Mouse (Mus musculus) stomach, embryonic 14.5 days (tissue): ENCODE measurements around the gene Cfap97. TPM values are rescaled to one million over a fixed set of nuclear protein-coding genes. Genes with fewer than 3 reads are reported as not detected.

Experiments used
- ATAC-seq: fragments of 200-750 bp; cut with Nextera tagmentation; 2 replicates; pipeline ENCODE4 v1.8.0; 2017; ENCODE audit warnings: low read depth, moderate TSS enrichment; ENCODE audit not compliant: insufficient number of reproducible peaks, insufficient read depth, low FRiP score
- H3K27ac ChIP-seq: fragments of 300-500 bp; sonication (generic); 2 replicates; pipeline ENCODE4 v1.5.1; 2014; ENCODE audit warnings: mild to moderate bottlenecking, low read length, moderate library complexity, mixed read lengths
- H3K27me3 ChIP-seq: fragments of 300-500 bp; sonication (generic); 2 replicates; pipeline ENCODE4 v1.6.1; 2014; ENCODE audit warnings: low read length, control low read depth, mixed read lengths; ENCODE audit not compliant: control insufficient read depth, insufficient read depth
- H3K36me3 ChIP-seq: fragments of 300-500 bp; sonication (generic); 2 replicates; pipeline ENCODE4 v1.6.1; 2014; ENCODE audit warnings: mild to moderate bottlenecking, control low read depth, low read length, moderate library complexity, mixed read lengths; ENCODE audit not compliant: control insufficient read depth, insufficient read depth
- H3K4me1 ChIP-seq: fragments of 300-500 bp; sonication (generic); 2 replicates; pipeline ENCODE4 v1.6.1; 2014; ENCODE audit warnings: low read length, control low read depth, mixed read lengths; ENCODE audit not compliant: control insufficient read depth, insufficient read depth
- H3K4me2 ChIP-seq: fragments of 300-500 bp; sonication (generic); replicated peaks from 2 replicates; pipeline ENCODE4 v1.6.1; 2014; ENCODE audit warnings: low read depth, low read length, control low read depth
- H3K4me3 ChIP-seq: fragments of 300-500 bp; sonication (generic); 2 replicates; pipeline ENCODE4 v1.5.1; 2014; ENCODE audit warnings: low read depth, low read length, control low read depth
- H3K9ac ChIP-seq: fragments of 300-500 bp; sonication (generic); replicated peaks from 2 replicates; pipeline ENCODE4 v1.6.1; 2014; ENCODE audit warnings: low read depth, mild to moderate bottlenecking, control low read depth, low read length, moderate library complexity, mixed read lengths
- H3K9me3 ChIP-seq: fragments of 300-500 bp; sonication (generic); 2 replicates; pipeline ENCODE4 v1.6.1; 2016; ENCODE audit warnings: low read depth, low read length, control low read depth; ENCODE audit not compliant: control insufficient read depth
- WGBS: fragments of 180-500 bp; shearing (Covaris S2); extraction: QIAGEN DNeasy Blood & Tissue Kit; methylation state at CpG from one replicate; pipeline ENCODE4 v1.1.7; 2014; 5-methylcytosine and 5-hydroxymethylcytosine counted together
- polyA plus RNA-seq: library from polyadenylated mRNA; unstranded; fragments of >200 nt; fragmentation: Nextera tagmentation; extraction: Ambion mirVana; gene quantifications from 2 replicates; pipeline ENCODE4 v1.2.1, GENCODE M21; 2014

Cfap97 gene
- polyA plus RNA-seq, 1 experiment from 2014 or later = 25.2 TPM

DNA sequence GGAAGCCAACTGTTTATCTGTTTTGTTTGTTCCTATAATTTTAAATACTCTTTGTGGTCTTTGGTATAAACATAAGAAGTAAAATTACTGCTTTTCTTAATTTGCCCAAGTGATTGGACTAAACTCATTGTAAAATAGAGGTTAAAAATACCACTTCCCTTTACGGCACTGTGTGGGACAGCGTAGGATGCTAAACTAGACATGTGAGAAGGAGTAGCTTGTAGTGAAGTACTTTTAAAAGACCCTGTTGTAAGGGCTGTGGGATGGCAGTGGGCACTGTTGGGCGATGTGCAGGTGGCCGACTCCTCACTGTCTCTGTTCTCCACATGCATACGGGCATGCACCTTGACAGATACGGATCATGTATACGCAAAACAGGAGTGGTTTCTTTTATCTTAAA is 28.6 kb downstream of the Cfap97 start:
- 89% methylated on average over 7 of the region's 7 CpGs for WGBS
- 0 out of 2 replicates have a peak, but pooled peaks cover 11% of the 10 kb centered on the region for H3K36me3 ChIP-seq

DNA sequence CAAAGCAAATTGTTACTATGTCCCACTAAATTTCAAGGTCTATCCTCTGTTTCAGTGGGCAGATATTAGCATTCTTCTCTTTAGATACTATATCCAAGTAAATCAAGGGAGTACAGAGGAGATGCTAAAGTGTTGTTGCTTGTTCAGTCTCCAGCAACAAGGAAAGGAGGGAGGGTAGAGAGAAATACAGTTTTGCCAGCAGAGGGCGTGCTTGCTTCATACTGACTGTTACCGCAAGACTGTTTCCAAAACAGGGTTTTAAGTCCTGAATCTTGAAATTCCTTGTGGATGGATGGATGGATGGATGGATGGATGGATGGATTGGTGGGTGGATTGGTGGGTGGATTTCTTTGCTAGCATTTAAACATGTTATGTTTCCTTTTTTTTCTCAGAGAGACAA is 33.8 kb downstream of the Cfap97 start:
- no peak overlapping the region for H3K9ac ChIP-seq
- no peaks in the 10 kb centered on the region for H3K4me1 ChIP-seq
- H3K4me2 ChIP-seq = no peak overlapping the region
- H3K27ac ChIP-seq = no peak overlapping the region
- no peaks in the 10 kb centered on the region for H3K9me3 ChIP-seq
- H3K4me3 ChIP-seq = no peak overlapping the region
- 11% methylated on average over 2 of the region's 2 CpGs for WGBS
- no peak for ATAC-seq
- no peaks in the 10 kb centered on the region for H3K27me3 ChIP-seq
- H3K36me3 ChIP-seq = peaks cover 13% of the 10 kb centered on the region; the same call in 1 of the 2 replicates

More for the DNA sequence above, 28.6 kb downstream of the Cfap97 start:
- Histone ChIP-seq H3K4me3 (no peak overlapping the region), H3K9ac (no peak overlapping the region), H3K27ac (no peak overlapping the region), H3K4me1 (no peaks in the 10 kb centered on the region), H3K4me2 (no peak overlapping the region), H3K27me3 (no peaks in the 10 kb centered on the region), H3K9me3 (no peaks in the 10 kb centered on the region)
- ATAC-seq = no peak

DNA sequence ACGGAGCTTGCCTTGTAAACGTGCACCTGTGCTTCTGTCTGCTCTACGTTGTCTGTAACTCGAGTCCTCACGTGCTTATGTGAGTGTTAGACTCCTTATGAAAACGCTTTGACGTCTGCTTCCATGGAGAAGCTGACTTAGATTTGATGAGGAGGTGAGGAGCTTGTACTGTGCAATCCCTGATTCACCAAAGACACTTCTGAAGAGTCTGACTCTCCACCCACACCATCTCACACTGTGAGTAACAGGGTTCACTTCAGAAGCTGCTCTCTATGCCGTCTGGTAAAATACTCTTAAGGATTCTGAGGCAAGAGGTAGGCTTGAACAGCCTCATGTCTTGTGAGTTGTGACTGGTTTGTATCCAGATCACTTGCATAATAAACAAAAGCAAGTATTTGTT is 41.5 kb downstream of the Cfap97 start:
- Histone ChIP-seq H3K4me2 (no peak overlapping the region), H3K27me3 (no peaks in the 10 kb centered on the region), H3K36me3 (peaks cover 8% of the 10 kb centered on the region; the same call in 1 of the 2 replicates), H3K9ac (no peak overlapping the region), H3K27ac (no peak overlapping the region), H3K4me3 (no peak overlapping the region), H3K9me3 (no peaks in the 10 kb centered on the region), H3K4me1 (no peaks in the 10 kb centered on the region)
- 86% methylated on average over 8 of the region's 8 CpGs for WGBS
- ATAC-seq = no peak

DNA sequence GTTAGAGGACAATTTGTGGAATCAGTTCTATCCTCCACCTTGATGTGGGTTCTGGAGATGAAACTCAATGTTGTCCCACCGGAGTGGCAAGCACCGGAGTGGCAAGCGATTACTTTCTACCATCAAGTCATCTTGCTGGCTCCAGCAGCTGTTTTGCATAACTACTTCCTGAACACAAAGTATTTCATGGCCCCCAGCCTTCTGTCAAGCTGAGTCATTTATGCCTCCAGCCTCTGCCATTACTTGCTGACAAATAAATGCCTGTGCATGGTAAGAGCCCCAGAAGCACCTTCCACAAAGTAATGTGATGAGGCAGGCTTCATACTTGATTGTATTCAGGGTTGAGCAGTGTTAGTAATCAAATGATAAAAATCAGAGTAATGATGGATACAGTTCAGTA is 45.3 kb downstream of the Cfap97 start:
- no peak overlapping the region for H3K4me3 ChIP-seq
- H3K27ac ChIP-seq = no peak overlapping the region
- peaks cover 8% of the 10 kb centered on the region; the same call in 1 of the 2 replicates for H3K36me3 ChIP-seq
- no peak for ATAC-seq
- H3K9me3 ChIP-seq = no peaks in the 10 kb centered on the region
- H3K9ac ChIP-seq = no peak overlapping the region
- H3K4me1 ChIP-seq = no peaks in the 10 kb centered on the region
- no peak overlapping the region for H3K4me2 ChIP-seq
- H3K27me3 ChIP-seq = no peaks in the 10 kb centered on the region
- 96% methylated on average over 3 of the region's 3 CpGs for WGBS

DNA sequence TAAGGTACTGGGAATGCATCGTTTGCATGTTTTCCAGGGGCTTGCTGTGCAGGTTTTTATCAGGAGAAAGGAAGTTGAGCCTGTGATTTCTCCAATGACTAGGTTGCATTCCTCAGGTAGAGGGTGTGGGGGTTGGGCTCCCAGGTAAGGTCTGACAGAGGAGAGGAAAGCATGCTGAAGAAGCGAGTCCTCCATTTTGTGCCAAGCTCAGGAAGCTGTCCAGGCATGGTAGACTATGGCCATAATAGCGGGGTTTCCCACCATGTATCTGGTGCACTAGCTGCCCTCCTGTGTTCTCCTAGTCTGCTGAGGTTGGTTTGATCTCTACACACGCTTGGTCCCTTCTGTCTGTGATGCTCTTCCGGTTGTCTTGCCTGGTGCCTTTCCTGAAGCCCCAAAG is 46.1 kb downstream of the Cfap97 start:
- peaks cover 11% of the 10 kb centered on the region; the same call in 1 of the 2 replicates for H3K36me3 ChIP-seq
- no peak for ATAC-seq
- 84% methylated on average over 5 of the region's 5 CpGs for WGBS
- H3K27ac ChIP-seq = no peak overlapping the region
- no peaks in the 10 kb centered on the region for H3K4me1 ChIP-seq
- no peak overlapping the region for H3K4me3 ChIP-seq
- H3K4me2 ChIP-seq = no peak overlapping the region
- no peaks in the 10 kb centered on the region for H3K9me3 ChIP-seq
- H3K9ac ChIP-seq = no peak overlapping the region
- no peaks in the 10 kb centered on the region for H3K27me3 ChIP-seq

DNA sequence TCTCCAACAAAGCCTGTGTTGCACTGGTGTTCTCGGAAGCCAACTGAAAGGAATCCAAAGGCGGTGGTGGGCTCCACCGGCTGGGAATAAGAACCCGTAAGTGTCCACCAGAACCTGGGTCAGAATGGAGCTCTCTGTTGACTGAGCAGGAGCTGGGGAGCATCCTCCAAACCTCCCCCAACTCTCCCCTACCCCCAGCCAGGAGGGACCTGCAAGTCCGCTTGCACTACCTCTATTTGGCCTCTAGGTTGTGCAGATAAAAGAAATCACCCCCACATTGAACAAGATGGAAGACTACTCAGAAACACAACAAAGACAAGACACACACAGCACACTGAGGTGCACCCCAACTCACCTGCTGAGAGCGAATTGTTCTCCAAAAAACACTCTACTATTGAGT is 50.8 kb downstream of the Cfap97 start:
- no peak overlapping the region for H3K4me2 ChIP-seq
- ATAC-seq = no peak
- no peak overlapping the region for H3K9ac ChIP-seq
- no peak overlapping the region for H3K27ac ChIP-seq
- no peaks in the 10 kb centered on the region for H3K27me3 ChIP-seq
- no peaks in the 10 kb centered on the region for H3K9me3 ChIP-seq
- no peak overlapping the region for H3K4me3 ChIP-seq
- no peaks in the 10 kb centered on the region for H3K4me1 ChIP-seq
- H3K36me3 ChIP-seq = peaks cover 33% of the 10 kb centered on the region
- WGBS = 84% methylated on average over 6 of the region's 6 CpGs

DNA sequence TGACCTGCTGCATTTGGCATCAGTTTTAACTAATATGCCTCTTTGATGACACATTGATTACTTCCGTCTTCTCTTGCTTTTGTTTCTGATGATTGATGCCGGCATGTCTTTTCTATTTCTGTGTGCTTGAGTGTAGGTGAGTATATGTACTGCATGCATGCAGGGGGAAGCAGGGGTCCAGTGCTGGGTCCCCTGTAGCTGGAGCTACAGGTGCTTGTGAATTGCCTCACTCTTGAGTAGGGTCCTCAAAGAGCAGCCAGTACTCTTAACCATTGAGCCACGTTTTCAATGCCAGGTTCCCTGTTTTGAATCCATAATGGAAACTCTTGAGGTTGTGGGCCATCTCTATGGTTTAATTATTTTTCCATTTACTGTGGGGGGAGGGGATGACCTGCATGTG is 52.7 kb downstream of the Cfap97 start:
- H3K4me1 ChIP-seq = peaks cover 9% of the 10 kb centered on the region
- no peak overlapping the region for H3K4me2 ChIP-seq
- H3K9me3 ChIP-seq = no peaks in the 10 kb centered on the region
- H3K27ac ChIP-seq = no peak overlapping the region
- peaks cover 52% of the 10 kb centered on the region for H3K36me3 ChIP-seq
- no peak overlapping the region for H3K4me3 ChIP-seq
- WGBS = 83% methylated on average over 3 of the region's 3 CpGs
- H3K27me3 ChIP-seq = no peaks in the 10 kb centered on the region
- H3K9ac ChIP-seq = no peak overlapping the region
- no peak for ATAC-seq

DNA sequence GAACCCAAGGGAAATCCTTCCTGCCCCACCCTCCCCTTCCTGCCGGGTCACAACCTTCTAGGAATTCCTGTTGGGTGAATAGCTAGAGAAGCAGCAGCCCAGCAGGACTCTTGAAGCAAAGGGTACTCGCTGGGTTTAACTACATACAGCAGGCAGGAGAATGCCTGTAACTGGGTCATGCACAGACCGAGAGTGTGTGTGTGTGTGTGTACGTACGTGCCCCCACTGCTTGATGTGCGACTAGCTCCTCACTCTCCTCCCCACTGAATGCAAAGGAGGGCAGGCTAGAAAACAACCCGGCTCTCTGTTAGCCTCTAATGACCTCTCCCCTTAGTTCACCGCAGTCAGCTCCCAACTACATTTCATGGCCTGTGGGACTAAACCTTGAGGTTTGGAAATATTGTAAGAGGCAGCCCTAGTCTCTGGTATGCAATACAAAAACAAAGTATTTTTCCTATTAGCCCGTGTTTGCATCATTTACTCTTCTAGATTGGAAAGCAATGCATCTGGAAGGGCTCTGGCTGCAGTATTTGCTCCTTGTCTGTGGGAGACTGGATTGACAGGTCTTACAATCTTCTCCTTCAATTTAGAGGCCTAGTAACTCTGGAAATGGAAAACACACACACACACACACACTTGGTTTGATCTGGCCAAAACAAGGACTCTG is 53.5 kb downstream of the Cfap97 start:
- WGBS = 80% methylated on average over 9 of the region's 9 CpGs
- Histone ChIP-seq H3K4me1 (peaks cover 16% of the 10 kb centered on the region), H3K27me3 (no peaks in the 10 kb centered on the region), H3K9me3 (no peaks in the 10 kb centered on the region), H3K4me2 (no peak overlapping the region), H3K27ac (no peak overlapping the region), H3K9ac (no peak overlapping the region), H3K4me3 (no peak overlapping the region), H3K36me3 (peaks cover 53% of the 10 kb centered on the region)
- no peak for ATAC-seq

DNA sequence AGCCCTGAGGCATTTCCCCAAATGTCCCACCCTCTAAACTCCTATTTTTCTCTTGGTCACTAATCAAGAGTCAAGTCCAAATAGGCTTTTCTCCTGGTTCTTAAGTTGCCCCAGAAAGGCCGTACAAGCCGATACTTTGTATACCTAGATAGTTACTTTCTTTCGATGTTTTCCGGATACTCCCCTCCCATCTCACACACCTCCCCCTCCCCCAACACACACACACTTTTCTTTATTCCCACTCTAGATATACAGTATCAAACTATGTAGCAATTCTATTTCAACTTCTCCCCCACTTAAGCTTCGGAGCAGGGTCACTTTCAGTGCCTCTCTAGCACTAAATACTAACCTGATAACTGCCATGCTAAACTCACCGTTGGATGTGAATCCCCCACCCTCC is 54.5 kb downstream of the Cfap97 start:
- Histone ChIP-seq H3K27ac (no peak overlapping the region), H3K9ac (no peak overlapping the region), H3K4me3 (no peak overlapping the region), H3K27me3 (no peaks in the 10 kb centered on the region), H3K36me3 (peaks cover 53% of the 10 kb centered on the region), H3K9me3 (no peaks in the 10 kb centered on the region), H3K4me1 (peaks cover 16% of the 10 kb centered on the region), H3K4me2 (no peak overlapping the region)
- no peak for ATAC-seq
- 87% methylated on average over 6 of the region's 6 CpGs for WGBS
